Mouse (Mus musculus): ENCODE results near the gene Cask.

Gene Cask

DNA sequence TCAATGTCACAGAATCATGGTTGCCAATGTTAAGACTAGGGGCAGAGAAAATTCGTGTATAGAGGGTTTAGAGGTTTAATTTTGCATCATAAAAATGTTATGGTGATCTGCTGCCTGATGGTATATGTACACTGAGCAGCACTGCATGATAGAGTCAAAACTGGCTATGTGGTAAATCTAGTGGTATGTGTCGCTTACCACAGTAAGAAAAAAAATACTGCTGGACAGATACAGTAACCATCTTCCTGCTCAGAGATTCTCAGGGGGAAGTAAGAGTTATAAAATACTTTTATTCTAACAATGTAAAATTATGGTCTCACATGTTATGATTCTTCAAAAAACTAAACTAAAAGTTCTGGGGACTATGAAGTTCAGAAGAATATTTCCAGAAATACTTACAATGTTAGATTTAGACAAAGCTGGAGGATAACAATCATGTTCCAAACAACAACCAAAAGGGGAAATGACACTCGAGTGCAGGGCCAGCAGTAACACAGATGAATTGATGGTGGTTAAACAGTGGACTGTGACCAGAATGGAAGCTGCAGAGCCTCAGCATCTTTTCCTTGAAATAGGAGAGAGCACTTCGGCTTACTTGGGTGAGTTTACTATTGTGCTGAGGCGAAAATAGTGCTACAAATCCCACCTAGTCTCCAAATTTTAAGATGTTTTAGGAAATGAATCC is 219.4 kb downstream of the Cask start, which contains the start of gene Gpr34:
Gene Gpr34 (plus strand): TSS at position 491 of the 685 bp plus-strand sequence.
- no peak for DNase-seq (ENCODE audit: low read depth)

DNA sequence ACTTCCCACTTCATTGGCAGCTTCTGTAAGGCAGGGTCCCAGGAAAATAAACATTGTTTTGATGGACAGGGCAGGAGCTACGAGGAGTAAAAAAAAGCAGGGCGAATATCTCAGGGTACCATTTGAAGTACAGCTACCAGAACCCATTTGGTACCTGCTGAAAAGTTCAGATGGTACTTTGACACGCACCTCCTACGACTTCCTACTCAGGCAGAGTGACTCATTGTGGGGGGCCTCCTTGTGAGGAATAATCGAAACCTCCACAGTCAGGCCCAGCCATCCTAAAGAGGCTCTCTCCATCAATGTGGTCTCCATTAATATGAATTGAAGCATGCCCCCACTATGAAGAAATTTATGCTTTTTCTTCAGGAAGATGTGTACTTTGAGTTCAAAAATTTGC is 228.5 kb downstream of the Cask start:
- DNase-seq (ENCODE audit: low read depth): no peak

- DNase-seq (ENCODE audit: low read depth): no peak
Measured at GRCm38 (mm10) chrX:13621473-13621872, 229.7 kb downstream of the Cask start.

GRCm38 (mm10) chrX:13618476-13618875 is 232.7 kb downstream of the Cask start:
- DNase-seq (ENCODE audit: low read depth): no peak

DNA sequence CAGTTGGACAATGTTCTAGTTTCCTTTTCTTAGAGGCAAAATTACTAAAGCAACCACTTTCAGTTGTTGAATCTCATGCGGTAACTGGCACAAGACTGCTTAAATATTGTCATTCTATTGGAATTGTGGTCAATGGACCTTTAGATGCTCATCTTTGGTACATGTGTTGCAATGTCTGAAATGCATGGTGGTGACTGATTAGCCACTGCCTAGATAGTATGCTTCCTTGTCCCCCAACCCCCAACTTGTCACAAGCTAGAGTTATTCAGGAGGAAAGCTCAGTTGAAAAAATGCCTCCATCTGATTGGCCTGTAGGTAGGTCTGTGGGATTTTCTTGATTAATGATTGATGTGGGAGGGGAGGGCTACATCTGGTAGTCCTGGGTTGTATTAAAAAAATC is 233.9 kb downstream of the Cask start:
- DNase-seq (ENCODE audit: low read depth): no peak

DNA sequence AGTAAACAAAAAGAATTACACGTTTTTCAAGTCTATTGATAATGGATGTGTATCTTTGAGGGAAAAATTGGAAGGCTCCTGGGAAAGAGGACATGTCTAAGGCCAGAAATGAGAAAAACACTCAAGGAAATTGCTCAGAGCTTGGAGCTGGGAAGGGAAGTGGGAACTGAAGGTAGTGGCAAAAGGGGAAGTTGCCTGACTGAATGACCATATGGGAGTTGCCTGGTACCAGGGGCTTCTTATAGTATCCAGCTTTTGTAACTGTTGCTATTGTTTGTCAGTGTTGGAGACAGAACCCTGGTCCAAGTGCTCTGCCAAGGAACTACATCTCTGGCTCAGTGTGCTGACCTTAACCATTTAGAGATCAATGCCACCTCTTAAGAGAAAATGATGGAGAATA is 234.4 kb downstream of the Cask start:
- DNase-seq (ENCODE audit: low read depth): no peak

GRCm38 (mm10) chrX:13612115-13612514 is 239.1 kb downstream of the Cask start:
- no peak for DNase-seq (ENCODE audit: low read depth)

- DNase-seq (ENCODE audit: low read depth): no peak
Measured at GRCm38 (mm10) chrX:13611114-13611513, 240.1 kb downstream of the Cask start.

- DNase-seq (ENCODE audit: low read depth): no peak
Measured at GRCm38 (mm10) chrX:13607752-13608151, 243.4 kb downstream of the Cask start.

DNA sequence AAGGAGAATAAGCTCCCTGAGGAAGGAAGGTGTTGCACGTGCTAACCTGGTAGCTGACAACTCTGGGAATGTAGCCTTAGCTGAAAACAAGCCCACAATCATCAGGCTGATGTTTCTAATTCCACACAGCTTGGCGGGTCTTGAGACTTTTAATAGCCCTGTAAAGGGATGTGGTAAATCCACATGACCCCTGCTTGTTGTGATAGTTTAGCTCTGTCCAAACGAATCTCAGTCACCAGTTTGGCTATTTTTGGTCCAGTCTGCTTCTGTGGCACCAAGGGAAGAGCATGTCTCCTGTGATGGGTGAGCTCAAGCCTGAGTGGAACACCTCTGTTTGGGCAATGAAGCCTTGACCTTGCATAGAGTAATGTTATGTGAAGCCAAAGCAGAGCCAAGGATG is 244.4 kb downstream of the Cask start:
- DNase-seq (ENCODE audit: low read depth): no peak

DNA sequence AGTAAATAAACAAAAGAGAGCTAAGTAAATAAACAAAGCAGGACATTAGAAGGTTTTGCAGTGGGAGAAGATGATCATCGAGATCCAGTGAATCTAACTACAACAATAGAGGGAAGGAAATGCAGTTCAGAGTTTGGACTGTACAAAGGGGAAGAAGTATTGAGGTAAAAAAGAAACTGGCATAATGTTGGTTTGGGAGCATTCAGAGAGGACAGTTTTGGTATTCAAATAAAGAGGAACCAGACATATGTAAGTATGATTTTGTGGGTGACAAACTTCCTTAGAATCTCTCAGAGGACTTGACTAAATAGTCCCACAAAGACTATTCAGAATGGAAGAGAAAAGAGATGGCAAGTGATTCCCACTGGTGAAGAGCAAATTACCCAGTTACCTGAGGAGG is 251.2 kb downstream of the Cask start:
- no peak for DNase-seq (ENCODE audit: low read depth)

- DNase-seq (ENCODE audit: low read depth): no peak
Measured at GRCm38 (mm10) chrX:13599373-13599772, 251.8 kb downstream of the Cask start.

GRCm38 (mm10) chrX:13577647-13578046 is 273.5 kb downstream of the Cask start:
- no peak for DNase-seq (ENCODE audit: low read depth)

DNA sequence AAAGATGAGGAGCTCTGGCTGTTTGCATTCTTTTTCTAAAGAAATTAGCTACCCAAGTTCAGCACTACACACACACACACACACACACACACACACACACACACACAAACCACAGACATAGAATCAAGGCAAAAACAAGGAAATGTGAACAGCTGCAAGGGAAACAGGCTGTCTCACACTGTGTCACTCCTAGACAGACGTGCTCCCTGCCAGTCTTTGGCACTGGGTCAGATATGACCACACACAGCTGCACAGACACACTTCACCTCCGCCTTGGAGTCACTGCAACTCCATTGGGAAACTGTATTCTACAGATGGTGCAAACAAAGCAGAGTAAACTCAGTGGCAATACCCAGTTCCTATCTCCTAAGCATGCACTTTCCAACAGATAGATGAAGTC is 274.6 kb downstream of the Cask start:
- no peak for DNase-seq (ENCODE audit: low read depth)

DNA sequence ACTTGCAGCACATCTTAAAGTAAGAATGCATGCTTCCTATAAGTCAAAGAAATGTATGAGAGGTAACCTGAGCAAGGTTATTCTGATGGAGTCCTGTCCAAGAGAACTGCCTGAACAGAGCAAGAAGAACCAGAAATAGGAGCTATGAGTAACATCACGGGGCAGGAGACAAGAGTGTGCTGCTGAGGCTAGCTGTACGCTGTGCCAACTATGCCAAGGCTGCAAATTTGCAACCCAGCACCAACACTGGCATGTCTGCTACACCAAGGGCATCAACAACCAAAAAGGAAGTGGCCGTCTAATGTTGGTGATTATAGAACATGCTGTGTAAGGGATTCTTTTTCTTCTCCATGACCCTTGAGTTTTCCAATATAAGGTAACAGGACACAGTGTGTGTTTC is 276.3 kb downstream of the Cask start:
- DNase-seq (ENCODE audit: low read depth): no peak

- DNase-seq (ENCODE audit: low read depth): no peak
Measured at GRCm38 (mm10) chrX:13574298-13574697, 276.9 kb downstream of the Cask start.

DNA sequence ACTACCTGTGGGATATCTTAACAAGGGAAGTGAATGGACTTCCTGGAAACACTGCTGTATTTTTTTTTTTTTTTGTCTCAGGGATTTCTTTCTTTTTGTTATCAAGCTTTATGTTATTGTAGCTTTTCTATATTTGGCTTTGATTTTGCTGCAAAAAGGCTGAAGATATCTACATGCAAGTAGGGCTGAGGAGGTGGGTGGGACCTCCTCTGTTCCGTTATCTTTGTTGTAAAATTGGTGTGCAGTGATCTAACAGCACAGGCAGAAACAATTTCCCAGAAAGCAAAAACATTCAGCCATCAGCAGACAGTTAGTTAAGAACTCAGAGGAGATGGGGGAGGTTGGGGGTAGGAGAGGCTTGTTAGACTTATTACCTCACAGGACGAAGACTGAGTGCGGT is 296.7 kb downstream of the Cask start:
- no peak for DNase-seq (ENCODE audit: low read depth)

GRCm38 (mm10) chrX:13552288-13552687 is 298.9 kb downstream of the Cask start:
- no peak for DNase-seq (ENCODE audit: low read depth)

- no peak for DNase-seq (ENCODE audit: low read depth)
Measured at GRCm38 (mm10) chrX:13551566-13551965, 299.6 kb downstream of the Cask start.

DNA sequence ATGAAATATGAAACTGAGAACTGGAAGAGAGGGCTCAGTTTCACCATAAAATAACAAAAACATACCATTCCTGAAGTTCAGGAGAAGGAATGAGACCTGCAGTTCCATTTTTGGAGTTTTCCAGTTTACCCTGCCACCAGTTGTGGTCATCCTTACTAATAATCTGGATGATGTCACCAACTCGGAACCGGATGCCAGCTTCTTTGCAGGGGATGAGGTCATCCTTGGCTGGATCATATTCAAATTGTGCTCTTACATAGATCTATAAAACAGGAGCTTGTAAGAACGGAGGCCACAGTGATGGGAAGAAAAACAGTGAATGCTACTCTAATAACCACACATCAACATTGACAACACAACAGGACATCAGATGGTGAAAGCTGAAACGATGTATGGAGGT is 302.1 kb downstream of the Cask start:
- DNase-seq (ENCODE audit: low read depth): no peak

GRCm38 (mm10) chrX:13521288-13521687 is 329.9 kb downstream of the Cask start:
- no peak for DNase-seq (ENCODE audit: low read depth)

- no peak for DNase-seq (ENCODE audit: low read depth)
Measured at GRCm38 (mm10) chrX:13520566-13520965, 330.6 kb downstream of the Cask start.

DNA sequence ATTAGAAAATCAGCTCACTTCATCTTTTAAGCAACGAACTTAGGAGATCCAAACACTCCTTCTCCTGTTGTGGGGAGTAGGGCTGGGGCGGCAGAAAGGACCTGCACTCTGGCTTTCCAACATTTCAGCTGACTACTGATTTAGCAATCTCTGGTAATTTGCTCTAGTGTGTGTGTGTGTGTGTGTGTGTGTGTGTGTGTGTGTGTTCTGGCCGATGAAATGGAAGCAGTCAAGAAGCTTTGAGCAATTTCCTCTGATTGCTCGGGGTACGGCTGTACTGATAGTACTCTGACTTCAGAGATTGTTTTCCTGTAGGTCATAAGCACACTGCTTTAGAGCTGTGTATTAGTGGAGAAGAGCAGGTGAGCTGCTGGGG is 331.8 kb downstream of the Cask start:
- no peak for DNase-seq (ENCODE audit: low read depth)

DNA sequence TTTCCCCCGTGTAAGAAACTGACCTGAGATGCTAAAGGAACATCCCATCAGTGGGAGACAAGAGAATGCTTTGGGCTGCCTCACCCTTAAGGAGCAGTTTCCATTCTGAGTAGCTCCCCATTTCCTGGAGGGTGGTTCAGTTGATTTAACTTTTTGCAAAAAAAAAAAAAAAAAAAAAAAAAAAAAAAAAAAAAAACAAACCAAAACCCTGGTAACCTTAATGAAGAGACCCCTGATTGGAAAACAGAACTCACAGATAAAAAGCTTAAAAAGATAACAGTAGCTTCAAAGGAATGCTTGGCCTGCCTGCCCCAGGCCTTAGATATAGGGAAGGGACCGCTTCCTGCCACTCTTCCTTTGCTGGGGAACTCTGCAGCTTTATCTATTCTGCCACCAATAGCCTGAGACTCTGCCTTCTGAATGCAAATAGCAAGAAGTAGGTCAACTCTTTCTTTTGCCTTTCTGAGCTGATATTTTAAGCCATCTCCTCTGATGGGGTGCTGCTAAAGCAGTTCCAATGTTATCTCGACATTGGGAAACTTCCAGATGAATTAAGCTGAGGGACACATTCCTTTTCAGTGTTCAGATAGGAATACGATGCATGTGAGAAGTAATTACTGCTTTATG is 332.3 kb downstream of the Cask start:
- no peak for DNase-seq (ENCODE audit: low read depth)

Data from fibroblast of lung, adult 2 months (primary cell).